Mouse (Mus musculus): ENCODE data around the gene Rnase13. TPM values are rescaled to one million over a fixed set of nuclear protein-coding genes. Genes with fewer than 3 reads are reported as not detected.

Rnase13 gene
- polyA plus RNA-seq, 1 experiment from 2014 or later, result not detected

Other genes starting within 250 kb of the Rnase13 start
- gene Gm17079, start 227.3 kb downstream of the Rnase13 start, polyA plus RNA-seq (2015; fragmentation: Nextera tagmentation; extraction: Ambion mirVana), result not detected in 2 replicates
- not detected in 2 replicates for gene Gm5800, start 205.6 kb downstream of the Rnase13 start, polyA plus RNA-seq (2015; fragmentation: Nextera tagmentation; extraction: Ambion mirVana)
- gene Ang4, start 149.2 kb downstream of the Rnase13 start, polyA plus RNA-seq (2015; fragmentation: Nextera tagmentation; extraction: Ambion mirVana), result not detected in 2 replicates
- not detected in 2 replicates for gene AY358078, start 122.7 kb downstream of the Rnase13 start, polyA plus RNA-seq (2015; fragmentation: Nextera tagmentation; extraction: Ambion mirVana)
- 13.2 and 14.6 TPM in 2 replicates for gene Ear6, start 69.1 kb downstream of the Rnase13 start, polyA plus RNA-seq (2015; fragmentation: Nextera tagmentation; extraction: Ambion mirVana)
- 10.8 and 12.9 TPM in 2 replicates for gene Mettl17, start 37.9 kb downstream of the Rnase13 start, polyA plus RNA-seq (2015; fragmentation: Nextera tagmentation; extraction: Ambion mirVana)
- 0.06 and 0.09 TPM in 2 replicates for gene Slc39a2, start 29.9 kb downstream of the Rnase13 start, polyA plus RNA-seq (2015; fragmentation: Nextera tagmentation; extraction: Ambion mirVana)
- 51.8 and 66.4 TPM in 2 replicates for gene Ndrg2, start 8.6 kb downstream of the Rnase13 start, polyA plus RNA-seq (2015; fragmentation: Nextera tagmentation; extraction: Ambion mirVana)
- not detected in 2 replicates for gene Tppp2, start 4.3 kb downstream of the Rnase13 start, polyA plus RNA-seq (2015; fragmentation: Nextera tagmentation; extraction: Ambion mirVana)
- gene Arhgef40, start 61.9 kb upstream of the Rnase13 start, polyA plus RNA-seq (2015; fragmentation: Nextera tagmentation; extraction: Ambion mirVana), result 12.5 and 14.6 TPM in 2 replicates
- gene Tmem253, start 92.9 kb upstream of the Rnase13 start, polyA plus RNA-seq (2015; fragmentation: Nextera tagmentation; extraction: Ambion mirVana), result 0.15 and 0.28 TPM in 2 replicates
- gene Zfp219, start 98.0 kb upstream of the Rnase13 start, polyA plus RNA-seq (2015; fragmentation: Nextera tagmentation; extraction: Ambion mirVana), result 7.4 and 8.9 TPM in 2 replicates
- not detected in 2 replicates for gene Olfr221, start 119.7 kb upstream of the Rnase13 start, polyA plus RNA-seq (2015; fragmentation: Nextera tagmentation; extraction: Ambion mirVana)
- gene Hnrnpc, start 181.3 kb upstream of the Rnase13 start, polyA plus RNA-seq (2015; fragmentation: Nextera tagmentation; extraction: Ambion mirVana), result 202 and 237 TPM in 2 replicates
- gene Rpgrip1, start 187.9 kb upstream of the Rnase13 start, polyA plus RNA-seq (2015; fragmentation: Nextera tagmentation; extraction: Ambion mirVana), result 34.5 and 35.9 TPM in 2 replicates

Data from liver, embryonic 16.5 days (tissue).